Mouse (Mus musculus) subcutaneous adipose tissue, adult 2 months (tissue): ENCODE data around the gene Sprr2a2. TPM values are rescaled to one million over a fixed set of nuclear protein-coding genes. Genes with fewer than 3 reads are reported as not detected.

Source experiments
- polyA plus RNA-seq: library from polyadenylated mRNA; depleted of rRNA; stranded (reverse); fragments of >200 nt; gene quantifications from 2 replicates; pipeline ENCODE4 v1.2.3, GENCODE M21; 2012; ENCODE audit warnings: low replicate concordance; rRNA removed

Sprr2a2 gene
- 6.5 and 104 TPM in 2 replicates for polyA plus RNA-seq

DNA sequence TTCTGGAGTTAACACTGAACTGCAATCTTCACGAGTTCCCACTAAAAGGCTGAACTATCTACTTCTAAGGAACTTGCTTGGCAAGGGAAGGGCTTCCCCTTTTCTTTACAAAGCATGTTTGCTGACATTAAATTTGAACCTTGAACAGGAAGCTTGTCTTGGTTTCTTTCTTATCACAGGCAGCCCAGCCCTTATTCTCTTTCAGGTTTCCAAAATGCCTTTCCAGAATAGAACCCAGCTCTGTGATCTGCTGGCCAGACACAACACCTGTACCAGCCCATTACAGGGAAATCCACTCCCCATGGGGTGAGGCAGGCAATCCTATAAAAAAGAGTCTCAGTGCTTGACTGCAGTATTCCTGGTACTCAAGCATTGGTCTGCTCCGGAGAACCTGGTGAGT lies at the start of gene Sprr2a2, which contains the start of gene Sprr2a1:
Sprr2a2 (plus strand) TSS at position 352 of the 400 bp plus-strand sequence.
Sprr2a1 (plus strand) TSS at position 231 of the 400 bp plus-strand sequence.

DNA sequence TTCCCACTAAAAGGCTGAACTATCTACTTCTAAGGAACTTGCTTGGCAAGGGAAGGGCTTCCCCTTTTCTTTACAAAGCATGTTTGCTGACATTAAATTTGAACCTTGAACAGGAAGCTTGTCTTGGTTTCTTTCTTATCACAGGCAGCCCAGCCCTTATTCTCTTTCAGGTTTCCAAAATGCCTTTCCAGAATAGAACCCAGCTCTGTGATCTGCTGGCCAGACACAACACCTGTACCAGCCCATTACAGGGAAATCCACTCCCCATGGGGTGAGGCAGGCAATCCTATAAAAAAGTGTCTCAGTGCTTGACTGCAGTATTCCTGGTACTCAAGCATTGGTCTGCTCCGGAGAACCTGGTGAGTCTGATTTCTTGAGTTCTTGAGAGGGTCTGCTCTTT lies 69.4 kb downstream of the Sprr2a2 start, which contains the start of gene Sprr2a3:
Sprr2a3 (plus strand) TSS at position 317 of the 400 bp plus-strand sequence.

Other genes starting within 250 kb of the Sprr2a2 start
- gene Pglyrp3, start 201.3 kb upstream of the Sprr2a2 start, polyA plus RNA-seq, result not detected in 2 replicates
- 0.54 TPM in 1 of 2 replicates, not detected in the other for gene Lor, start 132.8 kb upstream of the Sprr2a2 start, polyA plus RNA-seq
- not detected in 2 replicates for gene Prr9, start 92.0 kb upstream of the Sprr2a2 start, polyA plus RNA-seq
- gene Lelp1, start 73.2 kb upstream of the Sprr2a2 start, polyA plus RNA-seq, result not detected in 2 replicates
- 0.62 TPM in 1 of 2 replicates, not detected in the other for gene Sprr2a1, start 121 bp upstream of the Sprr2a2 start, polyA plus RNA-seq
- 0.27 and 7.1 TPM in 2 replicates for gene Sprr2a3, start 69.5 kb downstream of the Sprr2a2 start, polyA plus RNA-seq
- gene Sprr2b, start 100.7 kb downstream of the Sprr2a2 start, polyA plus RNA-seq, result 1.1 TPM in 1 of 2 replicates, not detected in the other
- gene Sprr2d, start 123.2 kb downstream of the Sprr2a2 start, polyA plus RNA-seq, result 0.63 TPM in 1 of 2 replicates, not detected in the other
- 0.60 TPM in 1 of 2 replicates, not detected in the other for gene Sprr2e, start 136.2 kb downstream of the Sprr2a2 start, polyA plus RNA-seq
- gene Sprr2f, start 149.3 kb downstream of the Sprr2a2 start, polyA plus RNA-seq, result 2.5 and 478 TPM in 2 replicates
- not detected in 2 replicates for gene Sprr2h, start 169.8 kb downstream of the Sprr2a2 start, polyA plus RNA-seq
- gene Sprr2i, start 192.1 kb downstream of the Sprr2a2 start, polyA plus RNA-seq, result not detected in 2 replicates
- gene Sprr2j-ps, start 202.2 kb downstream of the Sprr2a2 start, polyA plus RNA-seq, result not detected in 2 replicates
- gene Gm9774, start 213.5 kb downstream of the Sprr2a2 start, polyA plus RNA-seq, result 9.2 and 13.3 TPM in 2 replicates
- gene Sprr2k, start 216.7 kb downstream of the Sprr2a2 start, polyA plus RNA-seq, result not detected in 2 replicates
- not detected in 2 replicates for gene Sprr1b, start 222.9 kb downstream of the Sprr2a2 start, polyA plus RNA-seq
- 0.09 TPM in 1 of 2 replicates, not detected in the other for gene Sprr3, start 242.8 kb downstream of the Sprr2a2 start, polyA plus RNA-seq